Mouse (Mus musculus): Measurements from ENCODE around the gene Gm3526. TPM values are rescaled to one million over a fixed set of nuclear protein-coding genes. Genes with fewer than 3 reads are reported as not detected.
"Not testable (repeated sequence)": the region's sequence is repeated elsewhere in the genome, so short reads cannot be mapped to it uniquely, and the experiment has no call there.

Gm3526 gene
- polyA plus RNA-seq (2012; rRNA removed) = not detected in 2 replicates

DNA sequence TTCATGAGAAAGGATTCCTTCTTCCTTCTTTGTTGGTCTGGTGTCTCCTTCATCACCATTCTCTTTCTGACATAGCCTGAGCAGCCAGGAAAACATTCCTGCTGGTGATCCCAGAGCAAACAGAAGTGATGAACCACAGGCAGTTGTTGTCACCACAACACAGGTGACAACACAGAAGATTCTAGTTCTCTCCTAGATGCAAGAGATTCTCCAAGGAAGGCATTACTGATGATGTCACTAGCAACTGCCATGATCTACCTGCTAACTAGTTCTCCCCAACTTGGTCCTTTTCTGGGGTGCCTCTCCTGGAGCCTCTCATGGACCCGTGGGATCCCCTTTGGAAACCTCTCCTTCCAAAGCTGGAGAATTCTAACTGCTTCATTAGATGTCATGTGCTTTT lies at the start of gene Gm3526:
Gene Gm3526 (minus strand): TSS at position 101 of the 400 bp plus-strand sequence.
- DNase-seq (ENCODE audit: low read depth) = not testable (repeated sequence)

Other genes with a start within 250 kb of the Gm3526 start
- not detected in 2 replicates for gene Gm3298, start 244.7 kb downstream of the Gm3526 start, polyA plus RNA-seq (2012; rRNA removed)
- gene 4930555G01Rik, start 210.0 kb downstream of the Gm3526 start, polyA plus RNA-seq (2012; rRNA removed) = not detected in 2 replicates
- 15.0 and 16.6 TPM in 2 replicates for gene Gm8281, start 189.5 kb downstream of the Gm3526 start, polyA plus RNA-seq (2012; rRNA removed)
- not detected in 2 replicates for gene Gm8279, start 129.1 kb downstream of the Gm3526 start, polyA plus RNA-seq (2012; rRNA removed)
- not detected in 2 replicates for gene Gm3317, start 96.0 kb downstream of the Gm3526 start, polyA plus RNA-seq (2012; rRNA removed)
- not detected in 2 replicates for gene Gm8271, start 74.8 kb downstream of the Gm3526 start, polyA plus RNA-seq (2012; rRNA removed)
- gene Gm3542, start 74.3 kb upstream of the Gm3526 start, polyA plus RNA-seq (2012; rRNA removed) = not detected in 2 replicates
- 2.5 and 2.8 TPM in 2 replicates for gene Gm3500, start 128.5 kb upstream of the Gm3526 start, polyA plus RNA-seq (2012; rRNA removed)
- gene Gm3194, start 194.9 kb upstream of the Gm3526 start, polyA plus RNA-seq (2012; rRNA removed) = 4.7 and 4.8 TPM in 2 replicates
- gene Gm8246, start 217.2 kb upstream of the Gm3526 start, polyA plus RNA-seq (2012; rRNA removed) = not detected in 2 replicates
- gene Gm3187, start 223.6 kb upstream of the Gm3526 start, polyA plus RNA-seq (2012; rRNA removed) = not detected in 2 replicates
- gene Gm3488, start 241.1 kb upstream of the Gm3526 start, polyA plus RNA-seq (2012; rRNA removed) = 10.7 and 12.0 TPM in 2 replicates

Measured in brain, embryonic 14.5 days (tissue).